22 mouse cellular contexts compared by ENCODE assay signal in genomic region chr10:60077226-60077625, GRCm38 (mm10). TPM values are rescaled to one million over a fixed set of nuclear protein-coding genes. Genes with fewer than 3 reads are reported as not detected.
DNase-seq lines count a peak whose midpoint lies in the region; ATAC-seq and TF ChIP-seq lines count a peak whose summit lies in the region.
"Had no signal": no experiment of that assay in that cellular context is flagged by ENCODE, and none has a peak within 500 bp of the region (broad histone marks: within the 10 kb centered on the region; RNA-seq: fewer than 3 reads in every experiment).

No protein-coding gene starts in this region.

- 83% methylated on average over 7 of the region's 7 CpGs for WGBS in kidney, embryonic 15.5 days
- 85% methylated on average over 7 of the region's 7 CpGs for WGBS in kidney, adult 2 months
- 90% methylated on average over 7 of the region's 7 CpGs for WGBS in liver, embryonic 14.5 days (ENCODE audit: insufficient replicate concordance)

- no peak for ATAC-seq in kidney, embryonic 15.5 days (replicated peaks; ENCODE audit: low FRiP score)
- ATAC-seq in liver, embryonic 14.5 days (ENCODE audit: insufficient read depth): no peak
- ATAC-seq: forebrain, embryonic 14.5 days; hindbrain, postnatal 0 days had no signal

- H3K9me3 ChIP-seq in kidney, embryonic 15.5 days (replicated peaks): no peaks in the 10 kb centered on the region
- H3K9me3 ChIP-seq in MEL (replicated peaks; ENCODE audit: insufficient read depth, low read length): no peaks in the 10 kb centered on the region
- H3K9me3 ChIP-seq in liver, embryonic 14.5 days (ENCODE audit: control insufficient read depth, low read length): no peaks in the 10 kb centered on the region
- H3K9me3 ChIP-seq: embryonic facial prominence, embryonic 12.5 days; forebrain, embryonic 10.5 days; hindbrain, embryonic 12.5 days had no signal

- H3K27ac ChIP-seq in kidney, embryonic 15.5 days: peak overlapping the region; percentile 29; the same call in 1 of the 2 replicates
- H3K27ac ChIP-seq in kidney, adult 2 months (ENCODE audit: insufficient read depth, low read depth, low read length): no peak overlapping the region
- H3K27ac ChIP-seq in MEL (ENCODE audit: control insufficient read depth, low read depth, low read length): peak overlapping the region; percentile 76
- H3K27ac ChIP-seq in liver, embryonic 14.5 days: peak overlapping the region; percentile 84
- H3K27ac ChIP-seq: forebrain, embryonic 10.5 days; gastrocnemius, adult 2 months; hindbrain, embryonic 12.5 days; hindbrain, postnatal 0 days had no signal

- no peak overlapping the region for H3ac ChIP-seq in myocyte (ENCODE audit: control insufficient read depth, insufficient read length)

- no peak for TF ChIP-seq CTCF in kidney, adult 2 months (conservative IDR thresholded peaks at IDR 0.05; ENCODE audit: insufficient read depth, insufficient read length, low read depth, low read length)
- no peak for TF ChIP-seq CTCF in MEL (IDR thresholded peaks at IDR 0.05 in 2 of 3, conservative IDR thresholded peaks at IDR 0.05 in 1 of 3; ENCODE audit: control insufficient read depth in 1 of 3, insufficient read depth in 1 of 3, low read depth in 2 of 3, low read length in 3 of 3, poor library complexity in 1 of 3, severe bottlenecking in 1 of 3)
- TF ChIP-seq CTCF in liver, embryonic 14.5 days (IDR thresholded peaks at IDR 0.05; ENCODE audit: low read depth): no peak

- H3K4me3 ChIP-seq in kidney, embryonic 15.5 days (replicated peaks): no peak overlapping the region
- no peak overlapping the region for H3K4me3 ChIP-seq in kidney, adult 2 months (ENCODE audit: insufficient read depth, low read depth, low read length)
- H3K4me3 ChIP-seq in MEL (ENCODE audit: control insufficient read depth in 1 of 2, insufficient read depth in 1 of 2, low read depth in 2 of 2, low read length in 2 of 2) (no peak overlapping the region), myocyte (no peak overlapping the region)
- H3K4me3 ChIP-seq in liver, embryonic 14.5 days (ENCODE audit: insufficient read depth in 1 of 2, low read depth in 2 of 2, low read length in 2 of 2): no peak overlapping the region
- H3K4me3 ChIP-seq: embryonic facial prominence, embryonic 12.5 days; forebrain, embryonic 10.5 days; gastrocnemius, adult 2 months; hindbrain, embryonic 12.5 days had no signal

- H3K9ac ChIP-seq in kidney, embryonic 15.5 days: no peak overlapping the region
- H3K9ac ChIP-seq in MEL (ENCODE audit: control insufficient read depth, low read depth, low read length, poor library complexity, severe bottlenecking): no peak overlapping the region
- peak overlapping the region; percentile 38 for H3K9ac ChIP-seq in liver, embryonic 14.5 days (replicated peaks)
- H3K9ac ChIP-seq: embryonic facial prominence, embryonic 12.5 days; hindbrain, embryonic 12.5 days had no signal

- H3K79me2 ChIP-seq in MEL (ENCODE audit: control insufficient read depth, insufficient read depth, low read length, poor library complexity) (no peaks in the 10 kb centered on the region), myocyte (ENCODE audit: control insufficient read depth, insufficient read depth) (no peaks in the 10 kb centered on the region)

- no peaks in the 10 kb centered on the region for H3K36me3 ChIP-seq in kidney, embryonic 15.5 days
- H3K36me3 ChIP-seq in kidney, adult 2 months (ENCODE audit: control insufficient read depth, insufficient read depth, low read length): no peaks in the 10 kb centered on the region
- H3K36me3 ChIP-seq in MEL (ENCODE audit: control insufficient read depth in 1 of 2, insufficient read depth in 2 of 2, low read length in 2 of 2) (peaks cover 0 to 29% of the 10 kb centered on the region in 2 experiments; a peak in 2 of 4 replicates), myocyte (ENCODE audit: control insufficient read depth, insufficient read depth) (no peaks in the 10 kb centered on the region)
- H3K36me3 ChIP-seq in liver, embryonic 14.5 days (replicated peaks; ENCODE audit: control insufficient read depth, insufficient read depth, low read depth): no peaks in the 10 kb centered on the region
- H3K36me3 ChIP-seq: embryonic facial prominence, embryonic 12.5 days; forebrain, embryonic 10.5 days; hindbrain, embryonic 12.5 days had no signal

- no peaks in the 10 kb centered on the region for H3K27me3 ChIP-seq in kidney, embryonic 15.5 days
- no peaks in the 10 kb centered on the region for H3K27me3 ChIP-seq in kidney, adult 2 months (replicated peaks; ENCODE audit: control insufficient read depth, insufficient read depth, low read length)
- no peaks in the 10 kb centered on the region for H3K27me3 ChIP-seq in MEL (ENCODE audit: control insufficient read depth in 1 of 2, insufficient read depth in 2 of 2, low read length in 2 of 2)
- no peaks in the 10 kb centered on the region for H3K27me3 ChIP-seq in liver, embryonic 14.5 days (ENCODE audit: control insufficient read depth, insufficient read depth, low read length)
- no peaks in the 10 kb centered on the region for H3K27me3 ChIP-seq in myocyte (ENCODE audit: control insufficient read depth, insufficient read depth, insufficient read length)
- H3K27me3 ChIP-seq: embryonic facial prominence, embryonic 12.5 days; hindbrain, embryonic 12.5 days had no signal

- H3K4me2 ChIP-seq in kidney, embryonic 15.5 days: no peak overlapping the region
- H3K4me2 ChIP-seq in liver, embryonic 14.5 days (ENCODE audit: low read depth): peak overlapping the region; percentile 70
- H3K4me2 ChIP-seq in myocyte (ENCODE audit: low read depth): peak overlapping the region; percentile 76
- H3K4me2 ChIP-seq: embryonic facial prominence, embryonic 12.5 days; hindbrain, embryonic 12.5 days had no signal

- TF ChIP-seq RAD21 in MEL (IDR thresholded peaks at IDR 0.05; ENCODE audit: low read depth, low read length): no peak

- no peak for TF ChIP-seq POLR2A in kidney, adult 2 months (IDR thresholded peaks at IDR 0.05; ENCODE audit: low read depth, low read length)
- TF ChIP-seq POLR2A in MEL (IDR thresholded peaks at IDR 0.05; ENCODE audit: control insufficient read depth in 1 of 2, insufficient read depth in 1 of 2, low read depth in 1 of 2, low read length in 2 of 2, poor library complexity in 1 of 2) (no peak), myocyte (IDR thresholded peaks at IDR 0.05; ENCODE audit: insufficient read length, low read depth) (no peak)

- DNase-seq in kidney, adult 2 months: no peak
- DNase-seq in MEL (ENCODE audit: low read depth, low spot score): peak; percentile 10
- DNase-seq in liver, embryonic 14.5 days (ENCODE audit: low read depth in 3 of 3, low spot score in 3 of 3): no peak
- DNase-seq in left cerebral cortex, adult 18-20 months (ENCODE audit: low spot score in 2 of 2): no peak
- no peak for DNase-seq in layer of hippocampus, adult 9-10 months (ENCODE audit: low spot score)
- DNase-seq: adrenal gland, adult 8-10 months; adrenal gland, postnatal 36 days; cerebellum, adult 11 months; cerebellum, adult 8-10 months; cerebellum, postnatal 25 days; gastrocnemius, adult 2 months; gastrocnemius, postnatal 25 days; heart, postnatal 10 days; heart, postnatal 4 days had no signal

- peaks cover 46% of the 10 kb centered on the region for H3K4me1 ChIP-seq in kidney, embryonic 15.5 days
- peaks cover 19% of the 10 kb centered on the region for H3K4me1 ChIP-seq in kidney, adult 2 months (ENCODE audit: control insufficient read depth, insufficient read depth, low read length)
- H3K4me1 ChIP-seq in MEL (ENCODE audit: control insufficient read depth in 1 of 2, insufficient read depth in 2 of 2, low read length in 2 of 2): peaks cover 18 to 31% of the 10 kb centered on the region in 2 experiments
- peaks cover 38 to 54% of the 10 kb centered on the region in 2 experiments for H3K4me1 ChIP-seq in liver, embryonic 14.5 days (replicated peaks; ENCODE audit: control insufficient read depth in 2 of 2, insufficient read depth in 2 of 2, low read length in 1 of 2)

- no peak for TF ChIP-seq EP300 in MEL (IDR thresholded peaks at IDR 0.05; ENCODE audit: low read depth in 1 of 2, low read length in 2 of 2)
- TF ChIP-seq EP300 in liver, embryonic 14.5 days (IDR thresholded peaks at IDR 0.05; ENCODE audit: low read depth): no peak

TF ChIP-seq in MEL, 35 proteins besides CTCF, POLR2A, EP300 and RAD21 (continues in another document):
- TF ChIP-seq MYB (IDR thresholded peaks at IDR 0.05; ENCODE audit: low read depth, low read length) (no peak), E2F4 (IDR thresholded peaks at IDR 0.05; ENCODE audit: borderline replicate concordance, low read depth, low read length) (no peak), POLR2AphosphoS5 (IDR thresholded peaks at IDR 0.05; ENCODE audit: borderline replicate concordance, low read depth, low read length) (no peak), MYC (IDR thresholded peaks at IDR 0.05; ENCODE audit: low read depth, low read length) (no peak), CHD2 (IDR thresholded peaks at IDR 0.05; ENCODE audit: low read length) (no peak), CHD1 (IDR thresholded peaks at IDR 0.05; ENCODE audit: low read depth, low read length) (no peak), ELF1 (IDR thresholded peaks at IDR 0.05; ENCODE audit: low read depth, low read length) (no peak), RCOR1 (IDR thresholded peaks at IDR 0.05; ENCODE audit: low read depth, low read length) (no peak)

TF ChIP-seq in myocyte, 11 proteins besides CTCF, POLR2A, EP300 and RAD21 (continues in another document):
- TF ChIP-seq REST (IDR thresholded peaks at IDR 0.05; ENCODE audit: insufficient read depth, insufficient read length): no peak
- no peak for TF ChIP-seq MAX (IDR thresholded peaks at IDR 0.05; ENCODE audit: low read depth)
- TF ChIP-seq TCF3 (IDR thresholded peaks at IDR 0.05; ENCODE audit: insufficient read length, low read depth): peak; percentile 29
- TF ChIP-seq CEBPB (IDR thresholded peaks at IDR 0.05; ENCODE audit: insufficient read depth, poor library complexity, severe bottlenecking): 0 out of 2 replicates have a peak, but pooled peaks have one; percentile 34
- no peak for TF ChIP-seq SRF (IDR thresholded peaks at IDR 0.05; ENCODE audit: control insufficient read depth, insufficient read length, low read depth)
- TF ChIP-seq MYOG (IDR thresholded peaks at IDR 0.05; ENCODE audit: control insufficient read depth in 1 of 3, insufficient read depth in 1 of 3, insufficient read length in 2 of 3, low read depth in 2 of 3): peak in 2 of 3 experiments; percentile 44 to 81
- no peak for TF ChIP-seq POLR2AphosphoS2 (IDR thresholded peaks at IDR 0.05; ENCODE audit: insufficient read length, low read depth)
- no peak for TF ChIP-seq E2F4 (IDR thresholded peaks at IDR 0.05; ENCODE audit: insufficient read depth)

RNA-seq across cellular contexts. Expression of gene Spock2, which starts 28.8 kb away (rescaled TPM):
- 49.4 and 52.8 TPM in 2 replicates for polyA plus RNA-seq in kidney, embryonic 15.5 days (2015; fragmentation: Nextera tagmentation; extraction: Ambion mirVana)
- 1.7 and 2.3 TPM in 2 replicates for polyA plus RNA-seq in kidney, adult 2 months (2012; rRNA removed)
- not detected in 2 replicates for total RNA-seq in MEL (2012; rRNA removed)
- polyA plus RNA-seq in MEL (2012; ENCODE audit: insufficient read depth in 1 of 2, insufficient read length in 2 of 2, low read depth in 1 of 2, low replicate concordance in 2 of 2, missing spikeins in 1 of 2) (under 1 TPM in 1 of 2 experiments, not detected in 1; 0.03 TPM), myocyte (2012; fragmentation: generic; extraction: Trizol) (6.8 TPM)
- polyA plus RNA-seq in liver, embryonic 14.5 days (2012; rRNA removed): 0.04 and 0.12 TPM in 2 replicates
- 0.04 and 0.06 TPM in 2 replicates for polyA plus RNA-seq in liver, embryonic 14.5 days (2014; fragmentation: Nextera tagmentation; extraction: Ambion mirVana)
- total RNA-seq in left cerebral cortex, adult 18-20 months (2021): 100 to 1,000 TPM; 536 to 539 TPM
- total RNA-seq: granulocyte monocyte progenitor cell, adult 5-6 weeks had no signal
